Mouse (Mus musculus) megakaryocyte, embryonic 14.5 days (primary cell): ENCODE data around the gene Bpifc.

Experiments used
- FLI1 ChIP-seq: IDR thresholded peaks from 2 replicates; pipeline ENCODE4 v1.6.1; 2012; ENCODE audit warnings: low read length, inconsistent platforms, mixed read lengths
- GATA1 ChIP-seq: IDR thresholded peaks from 3 replicates; pipeline ENCODE4 v1.6.1; 2012; ENCODE audit warnings: mixed read lengths, low read length, inconsistent platforms, borderline replicate concordance

GRCm38 (mm10) chr10:86030743-86031142 is 19.0 kb upstream of the Bpifc start:
- TF ChIP-seq GATA1: no peak
- no peak for TF ChIP-seq FLI1
